In genomic region chr9:12015978-12016377, GRCm38 (mm10) we compare ENCODE assay signal across 29 mouse cellular contexts.
DNase-seq lines count a peak whose midpoint lies in the region; ATAC-seq and TF ChIP-seq lines count a peak whose summit lies in the region.
"Had no signal": no experiment of that assay in that cellular context is flagged by ENCODE, and none has a peak within 500 bp of the region (broad histone marks: within the 10 kb centered on the region; RNA-seq: fewer than 3 reads in every experiment).

No protein-coding gene starts in this region.

- no peaks in the 10 kb centered on the region for H3K9me3 ChIP-seq in embryonic facial prominence, embryonic 11.5 days (replicated peaks; ENCODE audit: control insufficient read depth, low read length)
- H3K9me3 ChIP-seq in embryonic facial prominence, embryonic 10.5 days, result 0 out of 2 replicates have a peak, but pooled peaks cover under 1% of the 10 kb centered on the region
- no peaks in the 10 kb centered on the region for H3K9me3 ChIP-seq in stomach, postnatal 0 days (ENCODE audit: control insufficient read depth, low read length)
- no peaks in the 10 kb centered on the region for H3K9me3 ChIP-seq in forebrain, embryonic 13.5 days (replicated peaks)
- H3K9me3 ChIP-seq: embryonic facial prominence, embryonic 13.5 days; limb, embryonic 12.5 days; midbrain, embryonic 13.5 days; neural tube, embryonic 13.5 days; stomach, embryonic 15.5 days had no signal

- no peak for TF ChIP-seq EP300 in stomach, postnatal 0 days (optimal IDR thresholded peaks at IDR 0.05)

- H3K27ac ChIP-seq in embryonic facial prominence, embryonic 11.5 days (replicated peaks; ENCODE audit: low read depth, low read length), result no peak overlapping the region
- H3K27ac ChIP-seq in embryonic facial prominence, embryonic 10.5 days (replicated peaks), result no peak overlapping the region
- no peak overlapping the region for H3K27ac ChIP-seq in stomach, postnatal 0 days (replicated peaks)
- H3K27ac ChIP-seq in forebrain, embryonic 13.5 days, result no peak overlapping the region
- H3K27ac ChIP-seq: embryonic facial prominence, embryonic 13.5 days; left cerebral cortex, adult 2 months; limb, embryonic 12.5 days; macrophage; midbrain, embryonic 13.5 days; neural tube, embryonic 13.5 days; stomach, embryonic 15.5 days had no signal

- no peak overlapping the region for H3K4me3 ChIP-seq in embryonic facial prominence, embryonic 11.5 days (ENCODE audit: low read depth, low read length)
- H3K4me3 ChIP-seq in embryonic facial prominence, embryonic 10.5 days, result no peak overlapping the region
- no peak overlapping the region for H3K4me3 ChIP-seq in stomach, postnatal 0 days (ENCODE audit: low read depth, low read length)
- no peak overlapping the region for H3K4me3 ChIP-seq in forebrain, embryonic 13.5 days
- H3K4me3 ChIP-seq: embryonic facial prominence, embryonic 13.5 days; erythroblast, embryonic 14.5 days; left cerebral cortex, adult 2 months; limb, embryonic 12.5 days; midbrain, embryonic 13.5 days; neural tube, embryonic 13.5 days; stomach, embryonic 15.5 days had no signal

- H3K9ac ChIP-seq in embryonic facial prominence, embryonic 11.5 days (replicated peaks; ENCODE audit: low read length), result no peak overlapping the region
- no peak overlapping the region for H3K9ac ChIP-seq in stomach, postnatal 0 days (ENCODE audit: low read length)
- H3K9ac ChIP-seq in forebrain, embryonic 13.5 days, result no peak overlapping the region
- H3K9ac ChIP-seq: embryonic facial prominence, embryonic 13.5 days; limb, embryonic 12.5 days; midbrain, embryonic 13.5 days; neural tube, embryonic 13.5 days; stomach, embryonic 15.5 days had no signal

- in situ Hi-C loops in Patski (cut with MboI; ENCODE audit: low pct_unique_long_range_greater_than_20kb), result no loop called here

- peak; percentile 3 for DNase-seq in embryonic facial prominence, embryonic 11.5 days (ENCODE audit: low spot score)
- DNase-seq in embryonic facial prominence, embryonic 10.5 days (ENCODE audit: low spot score), result no peak
- peak; percentile 3 for DNase-seq in thymus, postnatal 0 days (ENCODE audit: low spot score)
- no peak for DNase-seq in thymus, postnatal 10 days (ENCODE audit: low spot score in 2 of 2)
- no peak for DNase-seq in Patski (ENCODE audit: low read depth, low spot score)
- no peak for DNase-seq in stomach, postnatal 0 days (ENCODE audit: low spot score)
- DNase-seq in ovary, postnatal 36 days (ENCODE audit: low spot score), result no peak
- DNase-seq: adrenal gland, postnatal 14 days; cerebellum, adult 11 months; cerebellum, adult 9-10 months; cerebellum, postnatal 36 days; gastrocnemius, postnatal 10 days; kidney, adult 8-10 months; kidney, postnatal 14 days; lung, postnatal 10 days; retina, postnatal 1 day; right cerebral cortex, postnatal 14 days; thymus, postnatal 36 days had no signal

- CTCF ChIA-PET in Patski (lab: Charles Lee), result no interaction called here

- peak; percentile 13 for TF ChIP-seq CTCF in Patski (IDR thresholded peaks at IDR 0.05)
- peak; percentile 18; the same call in 1 of the 2 replicates for TF ChIP-seq CTCF in stomach, postnatal 0 days (IDR thresholded peaks at IDR 0.05; ENCODE audit: low read depth)

- H3K4me1 ChIP-seq in embryonic facial prominence, embryonic 11.5 days (ENCODE audit: control insufficient read depth, insufficient read depth, low read length), result no peaks in the 10 kb centered on the region
- H3K4me1 ChIP-seq in embryonic facial prominence, embryonic 10.5 days, result no peaks in the 10 kb centered on the region
- no peaks in the 10 kb centered on the region for H3K4me1 ChIP-seq in stomach, postnatal 0 days (replicated peaks; ENCODE audit: control insufficient read depth, insufficient read depth)
- H3K4me1 ChIP-seq in forebrain, embryonic 13.5 days, result no peaks in the 10 kb centered on the region
- H3K4me1 ChIP-seq: embryonic facial prominence, embryonic 13.5 days; limb, embryonic 12.5 days; midbrain, embryonic 13.5 days; neural tube, embryonic 13.5 days; stomach, embryonic 15.5 days had no signal

- POLR2A ChIA-PET in Patski (lab: Charles Lee), result no interaction called here

- no peak overlapping the region for H3K4me2 ChIP-seq in embryonic facial prominence, embryonic 11.5 days (ENCODE audit: low read depth, low read length)
- H3K4me2 ChIP-seq in stomach, postnatal 0 days (replicated peaks; ENCODE audit: low read depth), result no peak overlapping the region
- H3K4me2 ChIP-seq in forebrain, embryonic 13.5 days, result no peak overlapping the region
- H3K4me2 ChIP-seq: embryonic facial prominence, embryonic 13.5 days; limb, embryonic 12.5 days; liver, embryonic 11.5 days; midbrain, embryonic 13.5 days; neural tube, embryonic 13.5 days; stomach, embryonic 15.5 days had no signal

- ATAC-seq in embryonic facial prominence, embryonic 11.5 days (replicated peaks; ENCODE audit: insufficient number of reproducible peaks, low FRiP score, low TSS enrichment, low read depth), result no peak
- no peak for ATAC-seq in Patski
- ATAC-seq in stomach, postnatal 0 days (ENCODE audit: low FRiP score, low TSS enrichment), result no peak
- no peak for ATAC-seq in forebrain, embryonic 13.5 days
- ATAC-seq: hindbrain, embryonic 16.5 days; midbrain, embryonic 13.5 days had no signal

- no peaks in the 10 kb centered on the region for H3K36me3 ChIP-seq in embryonic facial prominence, embryonic 11.5 days (replicated peaks; ENCODE audit: control insufficient read depth, insufficient read depth, low read depth, low read length)
- H3K36me3 ChIP-seq in embryonic facial prominence, embryonic 10.5 days (replicated peaks), result no peaks in the 10 kb centered on the region
- H3K36me3 ChIP-seq in stomach, postnatal 0 days (ENCODE audit: control insufficient read depth, insufficient read depth, low read length), result no peaks in the 10 kb centered on the region
- no peaks in the 10 kb centered on the region for H3K36me3 ChIP-seq in forebrain, embryonic 13.5 days (ENCODE audit: poor library complexity, severe bottlenecking)
- H3K36me3 ChIP-seq: embryonic facial prominence, embryonic 13.5 days; limb, embryonic 12.5 days; midbrain, embryonic 13.5 days; neural tube, embryonic 13.5 days; stomach, embryonic 15.5 days had no signal

- H3K27me3 ChIP-seq in embryonic facial prominence, embryonic 11.5 days (ENCODE audit: control insufficient read depth, insufficient read depth, low read length), result no peaks in the 10 kb centered on the region
- H3K27me3 ChIP-seq in embryonic facial prominence, embryonic 10.5 days (replicated peaks; ENCODE audit: low read depth, poor library complexity, severe bottlenecking), result no peaks in the 10 kb centered on the region
- no peaks in the 10 kb centered on the region for H3K27me3 ChIP-seq in Patski
- H3K27me3 ChIP-seq in stomach, postnatal 0 days (ENCODE audit: control insufficient read depth, insufficient read depth, low read length), result no peaks in the 10 kb centered on the region
- H3K27me3 ChIP-seq in forebrain, embryonic 13.5 days, result no peaks in the 10 kb centered on the region
- H3K27me3 ChIP-seq: embryonic facial prominence, embryonic 13.5 days; limb, embryonic 12.5 days; midbrain, embryonic 13.5 days; neural tube, embryonic 13.5 days; stomach, embryonic 15.5 days had no signal

- WGBS in embryonic facial prominence, embryonic 11.5 days, result 74% methylated on average over 1 of the region's 1 CpGs
- 83% methylated on average over 1 of the region's 1 CpGs for WGBS in embryonic facial prominence, embryonic 10.5 days
- WGBS in stomach, postnatal 0 days, result 75% methylated on average over 1 of the region's 1 CpGs
- WGBS in forebrain, embryonic 13.5 days, result 69% methylated on average over 1 of the region's 1 CpGs

Comparison
In these comparisons a context has a peak if more than half of its experiments do, and no peak if none do; other contexts are left out.
1. DNase-seq: peak in embryonic facial prominence, embryonic 11.5 days (single experiment) and thymus, postnatal 0 days (single experiment); none in embryonic facial prominence, embryonic 10.5 days (single experiment), thymus, postnatal 10 days (0 of 2), Patski (single experiment), stomach, postnatal 0 days (single experiment) and ovary, postnatal 36 days (single experiment).